Mouse (Mus musculus): ENCODE results near the gene Gabrg3.

DNA sequence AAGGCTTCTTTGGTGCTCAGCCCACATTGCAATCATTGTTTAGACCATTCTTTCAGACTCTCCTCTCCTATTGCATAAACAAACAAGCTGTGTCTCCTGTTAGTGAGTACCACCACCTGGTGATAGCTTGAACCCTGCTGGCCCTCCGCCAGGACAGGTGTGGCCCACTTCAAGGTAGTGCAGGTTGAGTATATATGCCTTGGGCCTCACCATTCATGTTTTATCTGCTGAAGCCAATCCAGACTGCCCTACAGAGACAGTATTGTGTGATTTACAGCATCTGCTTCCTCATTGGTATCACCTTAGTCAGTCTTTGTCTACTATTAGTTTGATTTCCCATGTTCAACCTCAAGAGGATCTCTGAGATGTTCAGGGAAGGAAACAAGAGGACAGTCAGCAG, 34.1 kb upstream of the Gabrg3 start:
- TF ChIP-seq CTCF (IDR thresholded peaks at IDR 0.05; ENCODE audit: low read depth, low read length) (no peak), POLR2A (IDR thresholded peaks at IDR 0.05; ENCODE audit: borderline replicate concordance, low read depth, low read length) (no peak)
